Mouse (Mus musculus): ENCODE results near the gene Ppp2r2c. TPM values are rescaled to one million over a fixed set of nuclear protein-coding genes. Genes with fewer than 3 reads are reported as not detected.
A peak's percentile ranks its signal among the peaks of the same experiment; 100 is the strongest.

Ppp2r2c gene
- polyA plus RNA-seq, 1 experiment from 2014 or later: 27.8 TPM

- H3K27me3 ChIP-seq (replicated peaks): no peaks in the 10 kb centered on the region
- no peak overlapping the region for H3K4me2 ChIP-seq (replicated peaks)
- H3K9me3 ChIP-seq: no peaks in the 10 kb centered on the region
- H3K4me3 ChIP-seq: no peak overlapping the region
- WGBS: 89% methylated on average over 8 of the region's 8 CpGs
- H3K36me3 ChIP-seq: 0 out of 2 replicates have a peak, but pooled peaks cover 8% of the 10 kb centered on the region
- no peak overlapping the region for H3K27ac ChIP-seq
- no peaks in the 10 kb centered on the region for H3K4me1 ChIP-seq
- no peak overlapping the region for H3K9ac ChIP-seq
- no peak for ATAC-seq (ENCODE audit: low FRiP score, low read depth)
Observed at GRCm38 (mm10) chr5:36979001-36979400, 110.7 kb downstream of the Ppp2r2c start.

GRCm38 (mm10) chr5:36979631-36980030, 111.3 kb downstream of the Ppp2r2c start:
- H3K9ac ChIP-seq: no peak overlapping the region
- 0 out of 2 replicates have a peak, but pooled peaks cover 8% of the 10 kb centered on the region for H3K36me3 ChIP-seq
- no peaks in the 10 kb centered on the region for H3K9me3 ChIP-seq
- no peak for ATAC-seq (ENCODE audit: low FRiP score, low read depth)
- 89% methylated on average over 7 of the region's 7 CpGs for WGBS
- no peak overlapping the region for H3K4me3 ChIP-seq
- H3K4me2 ChIP-seq (replicated peaks): no peak overlapping the region
- no peaks in the 10 kb centered on the region for H3K27me3 ChIP-seq (replicated peaks)
- no peak overlapping the region for H3K27ac ChIP-seq
- H3K4me1 ChIP-seq: no peaks in the 10 kb centered on the region

GRCm38 (mm10) chr5:36982271-36982670, 114.0 kb downstream of the Ppp2r2c start:
- H3K27me3 ChIP-seq (replicated peaks): no peaks in the 10 kb centered on the region
- H3K9ac ChIP-seq: no peak overlapping the region
- ATAC-seq (ENCODE audit: low FRiP score, low read depth): no peak
- WGBS: 84% methylated on average over 4 of the region's 4 CpGs
- H3K4me2 ChIP-seq (replicated peaks): no peak overlapping the region
- H3K4me1 ChIP-seq: no peaks in the 10 kb centered on the region
- no peak overlapping the region for H3K27ac ChIP-seq
- H3K4me3 ChIP-seq: no peak overlapping the region
- H3K36me3 ChIP-seq: 0 out of 2 replicates have a peak, but pooled peaks cover 2% of the 10 kb centered on the region
- no peaks in the 10 kb centered on the region for H3K9me3 ChIP-seq

DNA sequence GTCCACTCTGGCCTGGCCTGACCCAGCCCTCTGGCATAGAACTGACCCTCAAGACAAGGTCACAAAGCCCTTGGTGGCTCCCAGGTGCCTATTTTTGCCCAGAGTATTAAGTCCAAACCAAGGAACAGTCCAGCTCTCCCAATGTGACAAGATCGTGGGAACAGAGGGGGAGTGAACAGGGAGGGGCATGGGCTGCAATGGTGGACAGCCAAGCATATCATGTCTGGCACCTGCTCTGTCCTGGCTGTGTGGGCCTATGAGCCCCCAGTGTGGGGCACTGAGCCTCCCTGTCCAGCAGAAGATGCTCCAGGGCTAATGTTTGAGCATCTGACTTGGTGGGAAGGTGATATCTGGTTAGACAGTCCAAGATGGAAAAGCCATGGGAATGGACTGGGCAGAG, 118.3 kb downstream of the Ppp2r2c start:
- H3K27me3 ChIP-seq (replicated peaks): no peaks in the 10 kb centered on the region
- H3K4me2 ChIP-seq (replicated peaks): no peak overlapping the region
- 82% methylated on average over 1 of the region's 1 CpGs for WGBS
- no peaks in the 10 kb centered on the region for H3K9me3 ChIP-seq
- H3K9ac ChIP-seq: no peak overlapping the region
- ATAC-seq (ENCODE audit: low FRiP score, low read depth): no peak
- H3K4me3 ChIP-seq: no peak overlapping the region
- H3K27ac ChIP-seq: no peak overlapping the region
- no peaks in the 10 kb centered on the region for H3K36me3 ChIP-seq
- H3K4me1 ChIP-seq: peaks cover 13% of the 10 kb centered on the region

GRCm38 (mm10) chr5:36988124-36988780, 119.9 kb downstream of the Ppp2r2c start:
- peak overlapping the region; percentile 62 for H3K9ac ChIP-seq
- WGBS: 10% methylated on average over 24 of the region's 24 CpGs
- peaks cover 13% of the 10 kb centered on the region for H3K4me1 ChIP-seq
- ATAC-seq (ENCODE audit: low FRiP score, low read depth): peak; percentile 33
- no peaks in the 10 kb centered on the region for H3K36me3 ChIP-seq
- peak overlapping the region; percentile 61 for H3K4me3 ChIP-seq
- no peaks in the 10 kb centered on the region for H3K27me3 ChIP-seq (replicated peaks)
- H3K27ac ChIP-seq: no peak overlapping the region
- H3K4me2 ChIP-seq (replicated peaks): peak overlapping the region; percentile 96
- H3K9me3 ChIP-seq: no peaks in the 10 kb centered on the region

DNA sequence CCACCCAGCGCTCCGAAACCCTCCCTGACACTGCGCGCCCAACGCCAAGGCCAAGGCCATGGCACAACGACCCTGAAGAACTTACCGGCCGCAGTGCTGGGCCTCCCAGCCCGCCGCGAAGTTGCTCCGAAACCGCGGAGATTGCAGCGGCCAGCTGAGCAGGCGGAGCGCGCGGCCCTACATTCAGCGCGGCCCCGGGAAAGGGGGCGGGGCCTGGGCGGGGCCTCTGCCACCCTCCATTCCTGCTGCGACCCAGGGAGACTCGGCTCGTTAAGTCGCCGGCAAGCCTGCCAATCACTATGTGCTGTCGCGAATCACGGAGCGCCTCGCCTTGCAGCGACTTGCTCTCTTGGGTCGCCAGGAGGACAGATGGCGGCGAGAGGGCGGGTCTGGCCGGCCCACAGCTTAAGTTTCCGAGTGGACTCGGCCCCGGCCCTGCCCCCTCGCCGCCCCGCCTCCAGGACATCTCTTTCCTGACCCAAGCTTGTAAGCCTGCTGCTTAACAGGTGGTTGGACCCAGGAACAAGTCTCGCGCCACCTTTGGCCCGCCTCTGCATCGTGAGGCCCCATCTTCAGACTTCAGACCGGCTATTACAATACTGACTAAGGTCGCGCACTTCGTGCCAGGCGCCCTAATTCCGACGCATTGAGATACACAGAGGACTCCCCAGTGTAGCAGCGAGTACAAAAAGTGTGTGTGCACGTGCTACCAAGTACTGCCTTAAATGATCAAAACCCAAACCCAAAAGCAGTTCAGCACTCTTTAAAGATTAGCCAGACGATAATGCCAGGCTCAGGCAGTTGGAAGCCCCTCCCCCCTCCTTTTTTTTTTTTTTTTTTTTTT, 120.7 kb downstream of the Ppp2r2c start, which contains the start of gene Wfs1:
Gene Wfs1, minus strand, starts transcription at position 425 of the 844 bp plus-strand sequence.
- WGBS: under 1% methylated on average over 60 of the region's 60 CpGs
- ATAC-seq (ENCODE audit: low FRiP score, low read depth): peak; percentile 99
- H3K4me1 ChIP-seq: peaks cover 13% of the 10 kb centered on the region
- H3K9ac ChIP-seq: peak within 1 kb of the TSS; percentile 62
- no peaks in the 10 kb centered on the region for H3K9me3 ChIP-seq
- peak within 1 kb of the TSS; percentile 61 for H3K4me3 ChIP-seq
- H3K4me2 ChIP-seq (replicated peaks): peak within 1 kb of the TSS; percentile 96
- no peaks in the 10 kb centered on the region for H3K36me3 ChIP-seq
- no peak within 1 kb of the TSS for H3K27ac ChIP-seq
- no peaks in the 10 kb centered on the region for H3K27me3 ChIP-seq (replicated peaks)

DNA sequence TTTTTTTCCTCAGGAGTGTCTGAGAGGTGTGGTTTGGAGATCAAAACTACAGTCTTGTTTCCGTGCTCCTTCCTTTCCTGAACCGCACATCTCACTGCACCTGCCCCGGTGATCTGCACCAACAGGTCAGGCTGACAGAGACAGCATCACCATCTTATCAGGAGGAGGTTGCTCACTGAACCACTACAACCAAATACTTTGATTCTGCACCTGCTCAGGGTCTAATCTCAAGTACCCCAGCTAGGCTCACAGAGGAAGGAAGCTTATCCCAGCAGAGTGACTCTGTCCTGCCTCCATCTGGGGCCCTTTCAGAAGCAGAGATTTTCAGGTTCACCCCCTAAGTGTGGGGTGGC, 121.3 kb downstream of the Ppp2r2c start:
- Histone ChIP-seq H3K36me3 (no peaks in the 10 kb centered on the region), H3K4me3 (no peak overlapping the region)

DNA sequence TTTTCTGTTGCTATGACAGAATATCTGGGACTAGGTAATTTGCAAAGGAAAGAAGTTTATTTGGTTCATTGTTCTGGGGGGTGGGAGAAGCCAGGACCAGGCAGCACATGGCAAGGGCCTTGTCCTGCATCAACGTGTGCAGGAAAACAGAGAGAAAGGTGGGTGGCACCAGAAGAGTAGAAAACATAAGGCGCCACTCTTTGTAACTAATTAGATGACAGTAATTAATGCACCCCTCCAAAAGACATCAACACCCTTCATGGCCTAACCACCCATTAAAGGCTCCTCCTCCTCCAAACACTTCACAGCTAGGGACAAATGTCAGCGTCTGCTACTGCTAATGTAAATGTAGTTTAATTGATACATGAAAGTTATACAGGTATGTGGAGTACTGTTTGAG, 121.9 kb downstream of the Ppp2r2c start:
- ATAC-seq (ENCODE audit: low FRiP score, low read depth): no peak
- Histone ChIP-seq H3K9ac (no peak overlapping the region), H3K4me1 (peaks cover 13% of the 10 kb centered on the region), H3K9me3 (no peaks in the 10 kb centered on the region), H3K4me2 (replicated peaks) (no peak overlapping the region), H3K27me3 (replicated peaks) (no peaks in the 10 kb centered on the region), H3K4me3 (no peak overlapping the region), H3K36me3 (no peaks in the 10 kb centered on the region), H3K27ac (no peak overlapping the region)
- WGBS: 33% methylated on average over 3 of the region's 3 CpGs

More for the DNA sequence above, 121.3 kb downstream of the Ppp2r2c start:
- no peak for ATAC-seq (ENCODE audit: low FRiP score, low read depth)
- H3K4me1 ChIP-seq: peaks cover 13% of the 10 kb centered on the region
- H3K27me3 ChIP-seq (replicated peaks): no peaks in the 10 kb centered on the region
- no peak overlapping the region for H3K27ac ChIP-seq
- peak overlapping the region; percentile 96 for H3K4me2 ChIP-seq (replicated peaks)
- 5% methylated on average over 3 of the region's 3 CpGs for WGBS
- H3K9me3 ChIP-seq: no peaks in the 10 kb centered on the region
- no peak overlapping the region for H3K9ac ChIP-seq

DNA sequence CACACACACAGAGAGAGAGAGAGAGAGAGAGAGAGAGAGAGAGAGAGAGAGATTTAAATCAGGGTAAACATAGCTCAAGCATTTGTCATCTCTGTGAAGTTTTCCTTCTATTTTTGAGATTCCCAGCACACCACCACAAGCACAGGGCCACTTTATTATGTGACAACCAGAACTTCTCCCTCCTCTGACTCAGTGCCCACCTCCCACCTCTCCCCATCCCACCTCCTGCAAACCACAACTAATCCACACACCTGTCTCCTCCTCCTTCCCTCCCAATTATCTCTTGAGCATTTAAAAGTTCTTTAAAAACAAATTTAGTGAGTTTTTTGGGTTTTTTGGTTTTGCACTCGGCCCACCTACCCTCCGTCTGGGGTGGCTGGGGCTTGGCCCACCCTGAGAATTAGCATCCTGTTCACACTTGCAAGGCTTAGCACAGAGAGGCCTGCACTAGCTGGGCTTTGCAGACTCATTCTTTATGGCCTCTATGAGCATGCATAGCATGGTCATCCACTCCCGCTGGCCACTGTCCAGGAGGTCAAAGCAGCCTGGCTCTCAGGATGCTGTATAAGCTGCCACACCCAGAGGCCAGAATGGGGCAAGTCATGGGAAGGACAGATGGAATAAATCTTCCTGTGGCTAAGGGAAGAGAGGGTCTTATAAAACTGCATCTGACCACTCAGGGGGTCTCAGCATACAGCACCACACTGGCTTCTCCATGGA, 122.5 kb downstream of the Ppp2r2c start:
- no peaks in the 10 kb centered on the region for H3K9me3 ChIP-seq
- 77% methylated on average over 3 of the region's 3 CpGs for WGBS
- no peak overlapping the region for H3K4me3 ChIP-seq
- H3K27me3 ChIP-seq (replicated peaks): no peaks in the 10 kb centered on the region
- no peaks in the 10 kb centered on the region for H3K36me3 ChIP-seq
- H3K4me2 ChIP-seq (replicated peaks): no peak overlapping the region
- ATAC-seq (ENCODE audit: low FRiP score, low read depth): no peak
- peaks cover 13% of the 10 kb centered on the region for H3K4me1 ChIP-seq
- no peak overlapping the region for H3K27ac ChIP-seq
- no peak overlapping the region for H3K9ac ChIP-seq

GRCm38 (mm10) chr5:36996410-36996809, 128.1 kb downstream of the Ppp2r2c start:
- Histone ChIP-seq H3K9me3 (no peaks in the 10 kb centered on the region), H3K9ac (no peak overlapping the region), H3K27me3 (replicated peaks) (no peaks in the 10 kb centered on the region), H3K4me3 (no peak overlapping the region), H3K36me3 (no peaks in the 10 kb centered on the region), H3K27ac (no peak overlapping the region), H3K4me1 (no peaks in the 10 kb centered on the region), H3K4me2 (replicated peaks) (no peak overlapping the region)
- ATAC-seq (ENCODE audit: low FRiP score, low read depth): no peak
- WGBS: 82% methylated on average over 14 of the region's 14 CpGs

- 62% methylated on average over 5 of the region's 5 CpGs for WGBS
- H3K27ac ChIP-seq: no peak overlapping the region
- no peaks in the 10 kb centered on the region for H3K27me3 ChIP-seq (replicated peaks)
- H3K4me3 ChIP-seq: no peak overlapping the region
- no peaks in the 10 kb centered on the region for H3K9me3 ChIP-seq
- H3K4me1 ChIP-seq: no peaks in the 10 kb centered on the region
- H3K36me3 ChIP-seq: no peaks in the 10 kb centered on the region
- no peak for ATAC-seq (ENCODE audit: low FRiP score, low read depth)
- H3K9ac ChIP-seq: no peak overlapping the region
- H3K4me2 ChIP-seq (replicated peaks): no peak overlapping the region
Observed at GRCm38 (mm10) chr5:36997996-36998395, 129.7 kb downstream of the Ppp2r2c start.

DNA sequence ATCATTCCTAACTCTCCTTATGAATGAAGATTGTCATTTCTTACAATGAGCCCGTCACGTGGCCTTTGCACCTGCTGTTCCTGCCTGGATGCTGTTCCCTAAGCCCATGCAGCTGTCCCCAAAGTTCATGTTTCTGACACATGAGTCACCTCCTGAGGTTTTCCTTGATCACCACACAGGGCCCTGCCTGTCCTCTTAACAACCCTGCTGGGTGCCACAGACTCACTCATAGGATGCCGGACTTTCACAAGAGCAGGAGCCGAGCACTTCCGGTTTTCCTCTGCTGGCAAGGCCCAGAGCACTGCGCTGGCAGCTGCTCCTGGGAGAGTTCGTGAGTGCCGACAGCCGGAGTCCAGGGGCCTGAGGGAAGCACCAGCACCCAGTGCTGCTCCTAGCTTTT, 132.7 kb downstream of the Ppp2r2c start:
- WGBS: 85% methylated on average over 9 of the region's 9 CpGs
- Histone ChIP-seq H3K9ac (no peak overlapping the region), H3K27me3 (replicated peaks) (no peaks in the 10 kb centered on the region), H3K36me3 (no peaks in the 10 kb centered on the region), H3K4me3 (no peak overlapping the region), H3K9me3 (no peaks in the 10 kb centered on the region), H3K4me2 (replicated peaks) (no peak overlapping the region), H3K4me1 (no peaks in the 10 kb centered on the region), H3K27ac (no peak overlapping the region)
- ATAC-seq (ENCODE audit: low FRiP score, low read depth): no peak
